Mouse (Mus musculus) neural tube, embryonic 14.5 days (tissue): ENCODE results near the gene Slc25a4. TPM values are rescaled to one million over a fixed set of nuclear protein-coding genes. Genes with fewer than 3 reads are reported as not detected.

Source experiments
- ATAC-seq: fragments of 200-750 bp; cut with Nextera tagmentation; 2 replicates; pipeline ENCODE4 v1.8.0; 2017; ENCODE audit warnings: low read depth, mild to moderate bottlenecking, moderate TSS enrichment, moderate library complexity
- H3K27ac ChIP-seq: fragments of 300-500 bp; sonication (generic); 2 replicates; pipeline ENCODE4 v1.5.1; 2014; ENCODE audit warnings: low read depth, mild to moderate bottlenecking, control low read depth, low read length, moderate library complexity, mixed read lengths
- H3K27me3 ChIP-seq: fragments of 300-500 bp; sonication (generic); 2 replicates; pipeline ENCODE4 v1.6.1; 2014; ENCODE audit warnings: low read length; ENCODE audit not compliant: control insufficient read depth, insufficient read depth
- H3K36me3 ChIP-seq: fragments of 300-500 bp; sonication (generic); 2 replicates; pipeline ENCODE4 v1.6.1; 2014; ENCODE audit warnings: low read length, mixed read lengths; ENCODE audit not compliant: control insufficient read depth, insufficient read depth
- H3K4me1 ChIP-seq: fragments of 300-500 bp; sonication (generic); 2 replicates; pipeline ENCODE4 v1.6.1; 2014; ENCODE audit warnings: low read length; ENCODE audit not compliant: control insufficient read depth, insufficient read depth
- H3K4me2 ChIP-seq: fragments of 300-500 bp; sonication (generic); 2 replicates; pipeline ENCODE4 v1.6.1; 2014; ENCODE audit warnings: mild to moderate bottlenecking, low read depth, low read length, control low read depth
- H3K4me3 ChIP-seq: fragments of 300-500 bp; sonication (generic); 2 replicates; pipeline ENCODE4 v1.5.1; 2014; ENCODE audit warnings: low read depth, low read length, control low read depth, mixed read lengths
- H3K9ac ChIP-seq: fragments of 300-500 bp; sonication (generic); replicated peaks from 2 replicates; pipeline ENCODE4 v1.6.1; 2014; ENCODE audit warnings: low read depth, mild to moderate bottlenecking, control low read depth, low read length, mixed read lengths
- H3K9me3 ChIP-seq: fragments of 300-500 bp; sonication (generic); 2 replicates; pipeline ENCODE4 v1.6.1; 2016; ENCODE audit warnings: low read length; ENCODE audit not compliant: control insufficient read depth
- WGBS: fragments of 180-500 bp; shearing (Covaris S2); extraction: QIAGEN DNeasy Blood & Tissue Kit; methylation state at CpG from one replicate; pipeline ENCODE4 v1.1.7; 2014; 5-methylcytosine and 5-hydroxymethylcytosine counted together
- microRNA-seq: library from miRNA; unstranded; fragments of <30 nt; microRNA quantifications from one replicate; pipeline ENCODE4, GENCODE M21; 2016
- polyA plus RNA-seq: library from polyadenylated mRNA; unstranded; fragments of >200 nt; fragmentation: Nextera tagmentation; extraction: Ambion mirVana; gene quantifications from 2 replicates; pipeline ENCODE4 v1.2.1, GENCODE M21; 2014

The Slc25a4 gene
- polyA plus RNA-seq, 1 experiment from 2014 or later, result 1,036 TPM

DNA sequence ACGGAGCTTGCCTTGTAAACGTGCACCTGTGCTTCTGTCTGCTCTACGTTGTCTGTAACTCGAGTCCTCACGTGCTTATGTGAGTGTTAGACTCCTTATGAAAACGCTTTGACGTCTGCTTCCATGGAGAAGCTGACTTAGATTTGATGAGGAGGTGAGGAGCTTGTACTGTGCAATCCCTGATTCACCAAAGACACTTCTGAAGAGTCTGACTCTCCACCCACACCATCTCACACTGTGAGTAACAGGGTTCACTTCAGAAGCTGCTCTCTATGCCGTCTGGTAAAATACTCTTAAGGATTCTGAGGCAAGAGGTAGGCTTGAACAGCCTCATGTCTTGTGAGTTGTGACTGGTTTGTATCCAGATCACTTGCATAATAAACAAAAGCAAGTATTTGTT lies 18.0 kb downstream of the Slc25a4 start:
- no peak overlapping the region for H3K4me2 ChIP-seq
- no peaks in the 10 kb centered on the region for H3K9me3 ChIP-seq
- H3K4me1 ChIP-seq, result no peaks in the 10 kb centered on the region
- H3K4me3 ChIP-seq, result no peak overlapping the region
- no peaks in the 10 kb centered on the region for H3K27me3 ChIP-seq
- no peak overlapping the region for H3K9ac ChIP-seq
- H3K36me3 ChIP-seq, result no peaks in the 10 kb centered on the region; the same call in 1 of the 2 replicates
- ATAC-seq, result no peak
- 92% methylated on average over 8 of the region's 8 CpGs for WGBS
- no peak overlapping the region for H3K27ac ChIP-seq

DNA sequence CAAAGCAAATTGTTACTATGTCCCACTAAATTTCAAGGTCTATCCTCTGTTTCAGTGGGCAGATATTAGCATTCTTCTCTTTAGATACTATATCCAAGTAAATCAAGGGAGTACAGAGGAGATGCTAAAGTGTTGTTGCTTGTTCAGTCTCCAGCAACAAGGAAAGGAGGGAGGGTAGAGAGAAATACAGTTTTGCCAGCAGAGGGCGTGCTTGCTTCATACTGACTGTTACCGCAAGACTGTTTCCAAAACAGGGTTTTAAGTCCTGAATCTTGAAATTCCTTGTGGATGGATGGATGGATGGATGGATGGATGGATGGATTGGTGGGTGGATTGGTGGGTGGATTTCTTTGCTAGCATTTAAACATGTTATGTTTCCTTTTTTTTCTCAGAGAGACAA lies 25.7 kb downstream of the Slc25a4 start:
- no peak overlapping the region for H3K27ac ChIP-seq
- no peak overlapping the region for H3K9ac ChIP-seq
- H3K4me3 ChIP-seq, result no peak overlapping the region
- H3K4me1 ChIP-seq, result no peaks in the 10 kb centered on the region
- H3K9me3 ChIP-seq, result no peaks in the 10 kb centered on the region
- no peak for ATAC-seq
- no peak overlapping the region for H3K4me2 ChIP-seq
- no peaks in the 10 kb centered on the region for H3K27me3 ChIP-seq
- 9% methylated on average over 2 of the region's 2 CpGs for WGBS
- no peaks in the 10 kb centered on the region for H3K36me3 ChIP-seq

DNA sequence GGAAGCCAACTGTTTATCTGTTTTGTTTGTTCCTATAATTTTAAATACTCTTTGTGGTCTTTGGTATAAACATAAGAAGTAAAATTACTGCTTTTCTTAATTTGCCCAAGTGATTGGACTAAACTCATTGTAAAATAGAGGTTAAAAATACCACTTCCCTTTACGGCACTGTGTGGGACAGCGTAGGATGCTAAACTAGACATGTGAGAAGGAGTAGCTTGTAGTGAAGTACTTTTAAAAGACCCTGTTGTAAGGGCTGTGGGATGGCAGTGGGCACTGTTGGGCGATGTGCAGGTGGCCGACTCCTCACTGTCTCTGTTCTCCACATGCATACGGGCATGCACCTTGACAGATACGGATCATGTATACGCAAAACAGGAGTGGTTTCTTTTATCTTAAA lies 30.9 kb downstream of the Slc25a4 start:
- no peak overlapping the region for H3K9ac ChIP-seq
- WGBS, result 97% methylated on average over 7 of the region's 7 CpGs
- H3K4me1 ChIP-seq, result no peaks in the 10 kb centered on the region
- ATAC-seq, result no peak
- H3K27ac ChIP-seq, result no peak overlapping the region
- H3K4me2 ChIP-seq, result no peak overlapping the region
- no peaks in the 10 kb centered on the region for H3K36me3 ChIP-seq
- no peaks in the 10 kb centered on the region for H3K27me3 ChIP-seq
- H3K4me3 ChIP-seq, result no peak overlapping the region
- no peaks in the 10 kb centered on the region for H3K9me3 ChIP-seq

DNA sequence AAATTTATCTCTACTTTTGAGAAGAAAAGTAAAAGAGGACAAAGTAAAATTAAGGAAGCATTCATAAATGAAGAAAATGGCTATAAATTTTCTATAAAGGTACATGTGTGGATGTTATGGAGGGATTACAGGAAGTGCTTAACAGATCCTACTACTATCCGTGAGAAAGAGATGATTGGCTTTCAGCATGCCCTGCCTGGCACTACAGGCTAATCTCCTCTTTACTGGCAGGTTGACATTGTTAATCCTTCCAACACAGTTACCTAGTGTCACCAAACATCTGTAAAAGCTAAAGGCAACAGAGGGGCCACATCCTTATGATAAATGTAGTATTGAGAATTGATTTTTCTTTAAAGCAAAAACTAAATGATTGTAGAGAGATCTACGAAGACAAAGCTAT lies 37.4 kb downstream of the Slc25a4 start:
- no peaks in the 10 kb centered on the region for H3K27me3 ChIP-seq
- ATAC-seq, result no peak
- no peak overlapping the region for H3K4me2 ChIP-seq
- H3K4me3 ChIP-seq, result no peak overlapping the region
- H3K9ac ChIP-seq, result no peak overlapping the region
- no peak overlapping the region for H3K27ac ChIP-seq
- no peaks in the 10 kb centered on the region for H3K9me3 ChIP-seq
- H3K4me1 ChIP-seq, result no peaks in the 10 kb centered on the region
- peaks cover 3% of the 10 kb centered on the region; the same call in 1 of the 2 replicates for H3K36me3 ChIP-seq
- WGBS, result 87% methylated on average over 2 of the region's 2 CpGs

DNA sequence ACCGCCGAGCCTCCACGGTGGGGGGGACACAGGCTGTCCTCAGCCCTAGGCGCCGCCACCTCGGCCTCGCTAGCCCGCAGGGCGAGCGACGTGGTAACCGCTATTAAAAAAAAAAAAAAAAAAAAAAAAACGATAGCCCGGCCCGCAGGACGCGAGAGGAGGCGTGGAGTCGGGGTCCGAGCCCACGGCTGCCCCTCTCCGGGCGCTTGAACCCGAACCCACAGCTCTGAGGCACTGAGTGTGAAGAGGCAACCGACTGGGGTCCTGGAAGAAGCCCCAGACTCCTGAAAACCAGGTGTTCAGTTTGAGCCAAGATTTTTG lies 47.3 kb downstream of the Slc25a4 start:
- ATAC-seq, result no peak; the same call in 1 of the 2 replicates
- WGBS, result under 1% methylated on average over 22 of the region's 25 CpGs
- no peaks in the 10 kb centered on the region for H3K9me3 ChIP-seq
- peak overlapping the region; percentile 84 for H3K27ac ChIP-seq
- H3K4me3 ChIP-seq, result peak overlapping the region; percentile 70
- H3K27me3 ChIP-seq, result no peaks in the 10 kb centered on the region
- no peaks in the 10 kb centered on the region for H3K36me3 ChIP-seq
- peaks cover 15% of the 10 kb centered on the region for H3K4me1 ChIP-seq
- peak overlapping the region; percentile 76 for H3K9ac ChIP-seq
- peak overlapping the region; percentile 78 for H3K4me2 ChIP-seq

DNA sequence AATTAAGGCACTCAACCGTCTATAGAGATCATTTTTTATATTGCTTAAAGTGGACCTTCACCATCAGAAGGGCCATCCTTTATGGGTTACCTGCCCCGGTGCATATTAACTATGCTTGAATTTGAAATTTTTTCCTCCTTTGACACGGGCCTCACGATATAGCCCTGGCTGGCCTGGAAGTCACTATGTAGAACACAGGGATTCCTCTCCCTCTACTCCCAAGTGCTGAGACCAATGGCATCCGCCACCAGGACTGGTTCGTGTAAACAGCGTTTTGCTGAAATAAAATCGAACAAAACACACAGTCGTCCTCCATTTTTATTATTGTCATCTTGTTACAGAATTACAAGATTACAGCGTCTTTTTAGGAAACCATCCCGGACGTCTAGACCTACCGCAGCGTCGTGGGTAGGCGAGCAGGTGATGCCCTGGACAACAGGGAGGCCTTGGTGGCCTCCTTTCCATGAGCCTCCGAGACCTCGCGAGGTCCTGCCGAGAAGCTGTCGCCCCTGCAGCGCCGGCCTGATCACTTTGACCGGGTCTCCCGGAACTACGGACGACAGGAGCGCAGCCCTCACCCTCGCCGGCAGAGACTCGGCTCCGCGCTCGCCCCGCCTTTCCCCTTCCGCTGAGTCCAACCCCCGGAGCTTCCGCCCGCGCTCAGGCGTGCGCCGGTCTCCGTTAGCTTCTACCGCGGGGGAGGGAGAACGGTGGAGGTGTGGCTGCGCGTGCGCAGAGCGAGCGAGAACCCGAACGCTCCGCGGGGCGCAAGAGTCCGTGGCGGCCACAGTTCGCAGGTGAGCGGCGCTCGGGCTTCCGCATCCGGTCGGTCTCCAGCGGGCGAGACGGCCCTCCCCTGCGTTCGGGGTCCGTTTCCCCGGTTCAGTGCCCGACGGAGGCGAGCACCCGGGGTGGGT lies 47.9 kb downstream of the Slc25a4 start:
- H3K4me2 ChIP-seq, result peak overlapping the region; percentile 78
- H3K4me3 ChIP-seq, result peak overlapping the region; percentile 70
- peak; percentile 98 for ATAC-seq
- H3K9me3 ChIP-seq, result no peaks in the 10 kb centered on the region
- H3K9ac ChIP-seq, result peak overlapping the region; percentile 76
- H3K27ac ChIP-seq, result peak overlapping the region; percentile 84
- H3K27me3 ChIP-seq, result no peaks in the 10 kb centered on the region
- H3K4me1 ChIP-seq, result peaks cover 15% of the 10 kb centered on the region
- 2% methylated on average over 76 of the region's 77 CpGs for WGBS
- no peaks in the 10 kb centered on the region for H3K36me3 ChIP-seq

Small RNA genes within 50 kb of the gene (microRNA-seq; reads per million reads assigned to microRNA genes)
- gene Gm23812, result not detected

Other genes with a start within 250 kb of the Slc25a4 start
- gene 1700029J07Rik, start 236.0 kb downstream of the Slc25a4 start, polyA plus RNA-seq, result 5.2 and 7.0 TPM in 2 replicates
- 69.6 and 72.6 TPM in 2 replicates for gene Ufsp2, start 235.8 kb downstream of the Slc25a4 start, polyA plus RNA-seq
- 0.48 and 0.82 TPM in 2 replicates for gene Lrp2bp, start 212.0 kb downstream of the Slc25a4 start, polyA plus RNA-seq
- gene Ankrd37, start 205.6 kb downstream of the Slc25a4 start, polyA plus RNA-seq, result 39.5 and 41.3 TPM in 2 replicates
- gene Cfap97, start 59.5 kb downstream of the Slc25a4 start, polyA plus RNA-seq, result 23.9 and 28.8 TPM in 2 replicates
- 15.6 and 17.4 TPM in 2 replicates for gene Snx25, start 59.1 kb downstream of the Slc25a4 start, polyA plus RNA-seq
- gene Helt, start 83.4 kb upstream of the Slc25a4 start, polyA plus RNA-seq, result 0.24 TPM in 1 of 2 replicates, not detected in the other